Mouse (Mus musculus) liver, postnatal 0 days (tissue): ENCODE data around the gene Ptcd1.

Source experiments
- CTCF ChIP-seq: sonication (generic); IDR thresholded peaks from 2 replicates; pipeline ENCODE4 v1.5.1; 2016; ENCODE audit warnings: antibody characterized with exemption, low read depth
- EP300 ChIP-seq: IDR thresholded peaks from 2 replicates; pipeline ENCODE4 v1.6.1; 2016; ENCODE audit warnings: antibody characterized with exemption, low read depth, mild to moderate bottlenecking

GRCm38 (mm10) chr5:145200387-145200786 is 33.5 kb upstream of the Ptcd1 start:
- no peak for TF ChIP-seq CTCF
- TF ChIP-seq EP300: no peak
